Mouse (Mus musculus) WW6 (cell line): ENCODE data around the gene Chn2.

ENCODE experiments used
- DNase-seq: peaks from one replicate; pipeline ENCODE4 v3.0.0-alpha.2; 2013; ENCODE audit warnings: low read depth, low spot score

The Chn2 gene

DNA sequence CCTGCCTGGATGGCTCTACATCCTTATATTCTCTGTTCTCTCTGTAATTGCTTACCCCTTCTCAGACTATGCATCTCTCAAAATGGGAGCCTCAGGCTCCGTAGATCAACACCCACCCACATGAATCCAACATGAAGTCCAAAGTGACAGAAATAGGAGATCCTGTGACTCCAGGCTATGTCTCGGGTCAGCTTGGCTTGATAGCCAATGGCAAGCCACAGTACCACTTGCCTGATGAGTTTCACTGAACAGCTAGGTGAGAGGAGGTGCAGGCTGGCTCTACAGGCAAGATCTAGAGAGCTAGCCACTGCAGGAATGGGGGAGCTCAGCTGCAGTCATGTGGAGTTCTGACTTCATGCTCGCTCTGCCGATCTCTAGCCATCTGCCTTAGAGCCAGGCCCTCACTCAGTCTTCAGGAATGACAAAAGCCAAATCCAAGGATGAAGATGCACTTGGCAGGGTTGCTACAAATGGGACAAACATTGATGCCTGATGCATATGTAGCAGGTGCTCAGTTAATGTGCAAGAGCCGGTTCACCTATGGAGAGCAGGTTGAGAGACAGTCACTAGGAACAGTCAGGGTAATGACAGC is 158.6 kb downstream of the Chn2 start:
- no peak for DNase-seq

DNA sequence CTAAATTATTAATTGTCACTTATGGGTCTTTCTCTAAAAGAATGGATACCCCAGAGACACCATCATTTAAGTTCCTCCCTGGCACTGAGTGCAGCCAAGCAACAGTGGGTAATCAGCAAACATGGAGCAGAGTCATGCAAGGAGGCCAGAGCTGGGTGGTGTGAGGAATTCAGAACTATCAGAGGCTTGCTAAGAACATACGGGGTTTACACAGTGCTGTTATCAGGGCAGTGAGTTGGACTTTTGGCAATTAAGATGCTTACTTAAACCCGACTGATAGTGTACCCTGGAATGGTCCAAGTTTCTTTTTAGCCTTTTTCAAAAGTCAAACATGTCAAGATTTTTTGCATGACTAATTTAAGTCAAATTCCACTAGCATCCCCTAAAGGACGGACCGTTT is 160.2 kb downstream of the Chn2 start:
- DNase-seq, result no peak

DNA sequence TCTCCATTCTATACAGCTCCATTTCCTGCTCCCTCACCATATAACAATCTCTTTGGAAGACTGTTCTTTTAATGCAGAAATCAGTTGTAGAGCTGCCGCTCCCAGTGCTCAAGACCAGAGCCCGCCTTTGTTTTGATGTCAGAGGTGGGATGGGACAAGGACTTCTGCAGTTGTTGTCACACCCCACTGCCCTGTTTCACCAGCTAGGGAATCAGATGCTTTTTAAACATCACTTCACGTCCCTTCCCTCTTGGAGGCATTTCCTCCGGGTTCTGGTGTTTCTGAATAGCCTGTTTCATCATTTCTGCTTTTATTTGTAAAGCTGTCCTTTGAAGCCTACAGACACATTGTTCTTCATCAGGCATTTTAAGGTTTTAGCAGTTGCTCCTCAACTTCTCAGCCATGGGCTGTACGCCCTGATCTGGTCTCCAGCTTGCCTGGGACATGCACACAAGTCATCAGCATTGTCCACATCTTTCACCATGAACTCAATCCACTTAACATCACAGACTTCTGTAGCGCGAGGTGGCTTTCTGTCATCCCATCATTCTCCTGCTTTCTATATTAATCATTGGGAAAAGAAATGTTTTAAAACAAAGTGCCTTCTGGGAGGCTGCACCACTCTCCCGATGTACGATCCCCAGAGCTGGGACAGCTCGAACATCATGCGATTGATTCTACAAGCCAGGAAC is 160.8 kb downstream of the Chn2 start:
- DNase-seq, result no peak

DNA sequence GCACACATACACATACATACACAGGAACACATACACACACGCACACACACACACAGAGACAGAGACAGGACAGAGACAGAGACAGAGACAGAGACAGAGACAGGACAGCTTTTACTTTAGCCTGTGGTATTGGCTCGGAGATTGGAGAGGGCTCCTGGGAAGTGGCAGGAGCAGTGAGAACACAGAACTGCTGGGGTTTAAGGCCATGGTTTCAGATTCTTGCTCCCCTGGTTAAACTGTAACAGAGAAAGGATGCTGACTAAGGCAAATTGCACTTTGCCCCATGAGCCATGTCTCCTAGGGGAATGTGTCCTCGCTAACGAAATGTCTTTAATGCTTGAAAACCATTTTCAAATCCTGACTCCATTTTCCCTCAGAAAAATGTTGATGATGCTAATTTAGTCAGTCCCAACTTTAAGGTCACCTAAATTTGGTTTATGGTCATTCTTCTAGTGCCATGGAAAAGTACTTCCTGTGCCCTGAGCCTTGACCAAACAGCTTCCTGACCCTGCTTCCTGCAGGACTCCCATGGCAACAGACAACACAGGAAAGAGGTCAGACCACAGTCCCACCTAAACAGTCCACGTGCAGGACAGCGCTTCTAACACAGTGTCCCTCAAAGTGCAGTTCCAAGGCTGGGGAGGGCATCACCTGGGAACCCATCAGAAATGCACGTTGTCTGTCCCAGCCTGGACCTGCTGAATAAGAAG is 163.1 kb downstream of the Chn2 start:
- DNase-seq, result no peak

DNA sequence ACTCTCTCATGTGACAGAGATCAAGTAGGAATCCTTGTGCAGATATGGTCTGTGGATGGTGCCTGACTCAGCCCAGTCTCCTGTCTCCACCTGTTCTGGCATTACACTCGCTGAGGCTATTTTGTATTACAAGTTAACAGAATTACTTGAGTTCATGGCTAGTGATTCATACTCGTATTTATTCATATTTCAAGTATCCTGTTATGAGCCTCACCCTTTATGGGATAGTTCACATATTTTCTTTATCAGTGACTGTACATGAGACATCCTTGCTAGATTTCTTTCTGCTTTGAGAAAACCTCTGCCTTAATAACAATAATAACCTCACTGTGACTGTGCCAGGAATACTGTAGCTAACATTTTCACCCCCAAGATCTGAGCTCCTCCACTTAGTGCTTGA is 164.0 kb downstream of the Chn2 start:
- no peak for DNase-seq

DNA sequence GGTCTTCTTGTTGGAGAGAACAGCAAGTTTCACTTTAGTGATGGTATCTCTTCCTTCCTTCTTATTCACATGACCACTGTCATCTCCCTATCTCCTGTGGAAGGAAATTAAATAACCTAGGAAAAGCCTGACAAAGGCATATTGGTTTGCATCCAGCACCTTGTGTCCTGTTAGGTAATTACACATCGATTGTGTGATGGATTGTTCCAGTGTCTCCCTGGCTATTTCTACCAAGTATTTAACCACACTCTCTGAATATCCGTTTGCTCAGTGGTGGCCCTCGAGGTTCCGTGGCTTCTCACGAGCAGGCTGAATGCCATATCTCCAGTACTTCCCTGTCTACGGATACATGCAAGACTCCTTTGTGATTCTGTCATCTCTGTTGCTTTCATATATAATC is 164.6 kb downstream of the Chn2 start:
- no peak for DNase-seq

DNA sequence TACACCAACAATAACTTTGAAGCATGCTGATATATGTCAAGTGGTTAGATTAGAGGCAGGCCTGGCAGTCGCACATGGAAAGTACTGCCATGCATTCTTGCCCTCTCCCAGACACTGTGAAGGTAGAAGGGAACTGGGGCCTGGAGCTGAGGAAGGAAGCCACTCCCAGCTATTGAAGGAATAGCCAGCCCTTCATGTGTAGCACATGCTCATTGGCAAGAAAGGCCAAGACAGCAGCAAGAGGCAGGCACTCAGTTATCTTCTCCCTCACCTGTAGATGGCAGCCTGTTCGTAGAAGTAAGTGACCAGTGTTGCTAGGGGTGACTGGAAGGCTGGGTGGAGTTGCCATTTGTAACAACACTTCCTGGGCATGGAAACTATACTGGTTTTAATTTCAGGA is 165.6 kb downstream of the Chn2 start:
- peak; percentile 28 for DNase-seq

DNA sequence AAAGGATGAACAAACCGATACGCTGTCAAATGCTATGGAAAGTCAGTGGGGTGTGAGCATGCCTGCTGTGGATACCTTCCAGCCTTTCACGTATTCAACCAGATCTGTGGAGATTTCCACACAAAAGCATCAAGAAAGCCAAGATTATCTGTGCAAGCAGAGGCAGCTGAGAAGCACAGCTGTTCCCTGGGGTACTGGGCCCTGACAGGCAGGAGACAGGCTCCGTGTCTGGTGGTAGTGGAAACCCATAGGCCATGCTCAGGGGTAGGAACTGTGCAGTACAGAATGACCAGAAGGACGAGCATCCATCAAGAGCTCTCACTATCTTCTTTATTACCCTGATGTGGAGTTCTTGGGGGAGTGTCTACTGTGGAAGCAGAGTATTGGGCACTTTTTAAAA is 166.1 kb downstream of the Chn2 start:
- no peak for DNase-seq

DNA sequence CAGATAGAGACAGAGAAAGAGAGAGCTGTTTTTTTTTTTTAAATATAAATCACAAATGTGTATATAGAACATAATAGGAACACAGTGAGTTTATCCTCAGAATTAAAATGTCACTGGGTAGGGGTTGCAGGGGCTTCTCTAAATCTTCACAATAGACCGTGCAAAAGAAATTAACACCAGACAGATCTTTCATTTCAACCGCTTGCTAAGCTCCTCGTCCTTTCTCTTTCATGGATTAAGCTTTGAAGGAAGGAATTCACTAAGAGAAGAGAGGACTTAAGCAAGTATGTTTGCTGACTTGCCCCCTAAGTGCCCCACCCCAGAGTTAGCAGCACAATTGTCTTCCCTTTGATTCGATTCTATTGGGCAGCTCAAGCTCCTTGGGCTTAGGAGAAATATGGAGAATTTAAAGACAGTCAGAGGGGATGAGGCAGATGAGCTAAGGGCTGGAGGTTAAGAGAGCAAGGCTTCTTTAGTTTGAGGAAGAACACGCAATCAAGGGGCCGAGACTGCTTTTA is 166.9 kb downstream of the Chn2 start:
- DNase-seq, result no peak

DNA sequence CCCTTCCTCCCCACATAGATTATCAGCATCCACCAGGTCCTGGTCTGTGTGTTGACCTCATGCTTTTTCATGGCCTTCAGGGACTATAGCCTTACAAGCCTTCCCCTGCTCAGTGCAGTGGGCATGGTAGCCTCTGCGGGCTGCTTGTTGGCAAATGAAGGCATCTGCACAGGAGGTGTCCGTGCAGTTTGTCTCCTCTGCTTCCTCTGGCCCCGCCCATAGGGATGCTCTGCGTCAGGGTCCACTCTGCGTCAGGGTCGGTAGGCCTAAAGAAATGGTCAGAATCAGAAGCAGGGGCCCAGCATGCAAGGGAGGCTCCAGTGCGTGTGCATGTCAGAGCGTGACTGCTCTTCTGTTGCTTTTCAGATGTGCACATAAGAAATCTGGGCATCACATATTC is 169.4 kb downstream of the Chn2 start:
- DNase-seq, result no peak

DNA sequence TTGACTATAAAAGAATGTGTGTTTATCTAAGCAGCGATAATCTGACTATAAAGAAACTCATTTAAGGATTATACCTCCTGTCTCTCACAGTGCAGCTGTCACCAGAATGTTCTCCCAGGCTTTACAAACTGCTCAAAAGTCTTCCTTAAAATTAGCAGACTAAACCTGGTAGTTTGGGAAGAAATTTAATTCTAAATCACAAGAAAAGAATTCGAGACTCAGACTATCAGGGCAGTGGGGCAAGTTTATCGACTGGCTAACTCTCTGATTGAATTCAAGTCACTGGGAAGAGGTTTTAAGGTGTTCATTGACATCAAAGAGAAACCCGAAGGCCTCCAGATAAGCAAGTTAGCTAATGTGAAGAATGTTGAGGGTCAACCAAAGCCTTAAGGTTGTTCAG is 171.6 kb downstream of the Chn2 start:
- DNase-seq, result no peak

DNA sequence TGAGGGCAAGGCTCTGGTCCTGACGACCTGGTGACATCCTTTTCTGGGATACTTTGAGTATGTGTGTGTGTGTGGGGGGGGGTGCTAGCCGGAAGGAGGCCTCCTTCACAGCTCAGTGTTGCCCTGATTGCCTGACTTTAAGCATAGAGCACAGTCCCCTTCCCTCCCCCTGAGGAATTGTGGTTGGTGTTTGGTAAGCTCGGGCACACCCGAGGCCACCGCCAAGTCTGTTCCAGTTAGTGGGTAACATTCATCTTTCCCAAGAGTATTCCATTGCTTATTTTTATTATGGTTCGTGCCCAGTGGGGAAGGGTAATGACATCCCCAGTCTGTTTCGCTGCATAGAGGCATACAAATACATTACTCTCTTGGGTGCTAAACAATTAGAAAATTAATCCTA is 172.6 kb downstream of the Chn2 start:
- no peak for DNase-seq

DNA sequence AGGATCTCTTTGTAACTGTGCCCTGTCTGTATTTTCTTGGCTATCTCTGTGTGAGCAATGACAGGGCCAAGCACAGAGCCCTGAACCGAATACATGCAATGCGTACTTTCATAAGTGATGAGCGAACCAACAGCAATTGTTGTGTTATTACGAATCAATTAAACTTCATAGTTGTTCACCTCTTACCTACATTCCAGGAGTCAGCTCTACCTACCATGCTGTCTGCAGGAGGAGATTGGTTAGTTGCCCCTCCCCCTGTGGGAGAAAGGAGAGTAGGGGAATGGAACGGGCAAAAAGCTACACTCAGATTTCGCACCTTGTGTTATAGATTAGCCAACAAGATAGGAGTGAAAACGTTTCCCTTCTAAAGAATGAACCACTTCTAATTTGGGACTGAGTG is 174.4 kb downstream of the Chn2 start:
- no peak for DNase-seq

DNA sequence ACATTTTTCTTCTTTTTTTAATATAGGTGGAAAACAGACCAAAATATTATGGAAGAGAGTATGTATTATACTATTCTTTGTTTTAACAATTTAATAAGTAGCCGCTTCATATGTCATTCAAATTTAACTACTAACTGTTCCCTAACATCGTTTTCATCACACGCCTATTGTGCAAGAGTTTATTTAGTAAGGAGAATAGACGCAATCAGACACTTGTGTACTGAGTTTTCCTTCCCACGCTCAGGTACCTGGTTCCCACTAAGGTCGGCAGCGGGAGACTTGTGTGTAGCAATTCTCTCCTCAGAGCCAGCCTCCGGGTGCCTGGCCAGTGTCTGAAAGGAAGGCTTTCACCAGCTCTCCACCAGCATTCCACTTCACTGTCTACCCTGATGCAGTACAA is 176.3 kb downstream of the Chn2 start:
- no peak for DNase-seq

DNA sequence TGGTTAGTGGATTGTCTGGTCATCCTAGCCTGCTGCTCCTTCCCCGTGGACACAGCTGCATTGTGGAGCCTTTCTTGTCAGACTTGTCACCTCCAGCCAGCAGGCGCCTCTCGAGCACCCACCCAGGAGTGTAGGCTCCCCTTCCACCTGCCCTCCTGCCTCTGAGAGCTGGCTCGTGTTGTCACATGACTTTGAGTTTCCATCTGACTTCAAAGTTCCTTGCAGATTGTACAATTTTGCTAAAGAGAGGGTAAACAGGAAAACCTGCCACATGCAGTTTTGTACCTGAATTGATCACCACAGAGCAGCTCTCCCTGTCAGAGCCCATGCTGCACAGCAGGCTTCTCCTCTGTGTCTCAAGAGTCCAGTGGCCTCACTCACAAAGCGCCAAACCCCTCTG is 177.2 kb downstream of the Chn2 start:
- no peak for DNase-seq

DNA sequence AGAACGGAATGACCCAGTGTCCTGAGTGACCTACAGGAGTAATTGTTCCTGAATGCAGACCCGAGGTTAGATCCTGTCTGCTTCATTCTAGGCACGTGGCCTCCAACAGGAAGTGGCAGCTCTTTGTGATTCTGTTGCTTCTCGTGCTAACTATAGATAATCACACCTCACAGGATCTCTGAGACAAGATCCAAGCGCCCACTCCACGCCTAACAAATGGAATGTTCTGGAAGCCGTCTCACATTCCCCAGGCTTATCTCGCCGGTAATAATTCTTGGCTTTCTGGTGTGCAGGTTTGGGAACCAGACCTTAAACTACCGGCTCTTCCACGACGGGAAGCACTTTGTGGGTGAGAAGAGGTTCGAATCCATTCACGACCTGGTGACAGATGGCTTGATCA is 180.8 kb downstream of the Chn2 start:
- no peak for DNase-seq

DNA sequence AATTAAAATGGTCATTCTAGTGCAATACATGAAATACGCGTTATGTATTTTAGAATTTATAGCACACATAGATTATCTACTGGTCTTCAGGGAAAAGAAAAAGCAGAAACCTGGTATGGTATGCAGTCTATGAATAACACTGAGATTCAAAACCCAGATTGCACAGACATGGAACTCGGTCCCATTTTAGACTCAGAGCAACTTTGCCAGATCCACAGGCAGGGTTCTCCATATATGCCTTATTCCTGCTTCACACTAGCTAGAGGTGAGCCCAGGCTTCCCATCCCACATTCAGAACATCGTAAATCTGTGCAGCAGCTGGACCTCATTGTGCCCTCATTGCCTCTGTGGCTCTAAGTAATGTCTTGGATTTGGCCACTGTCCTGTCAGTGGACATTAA is 184.2 kb downstream of the Chn2 start:
- DNase-seq, result no peak

DNA sequence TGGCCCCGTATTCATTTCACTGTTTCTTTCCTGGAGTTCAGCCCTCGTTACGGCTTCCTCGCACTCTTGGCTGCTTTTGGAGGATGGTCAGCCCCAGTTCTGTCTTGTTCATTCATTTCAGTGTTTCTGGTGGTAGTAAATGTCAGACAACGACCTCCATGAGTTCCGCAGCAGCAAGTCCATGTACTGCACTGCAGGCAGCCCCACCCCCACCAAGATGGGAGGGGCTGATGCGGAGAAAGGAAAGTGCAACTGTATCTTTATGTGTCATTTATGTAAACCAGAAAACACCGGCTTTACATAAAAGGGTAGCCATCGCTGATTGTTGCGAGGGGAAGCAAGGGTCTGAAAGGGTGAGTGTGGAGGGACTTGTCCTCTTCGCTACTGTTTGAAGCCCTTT is 185.0 kb downstream of the Chn2 start:
- DNase-seq, result no peak

DNA sequence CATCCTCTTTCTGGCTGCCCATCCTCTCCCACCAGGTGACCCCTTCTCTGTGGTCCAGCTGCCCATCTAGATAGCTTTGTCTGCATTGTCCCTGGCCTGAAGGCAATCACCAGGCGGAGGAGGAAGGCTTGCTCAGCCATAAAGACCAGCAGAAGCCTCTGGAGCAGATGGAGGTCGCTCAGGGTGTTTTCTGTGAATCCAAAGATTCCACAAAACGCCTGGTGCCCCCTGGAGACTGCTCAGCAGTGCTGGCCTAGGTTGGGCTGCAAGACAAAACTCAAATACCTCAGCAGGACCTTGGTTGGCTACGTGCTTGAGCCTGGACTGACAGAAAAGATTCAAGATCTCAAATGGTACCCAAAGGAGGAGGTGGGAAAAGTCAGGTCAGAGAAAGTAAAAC is 186.0 kb downstream of the Chn2 start:
- DNase-seq, result no peak

DNA sequence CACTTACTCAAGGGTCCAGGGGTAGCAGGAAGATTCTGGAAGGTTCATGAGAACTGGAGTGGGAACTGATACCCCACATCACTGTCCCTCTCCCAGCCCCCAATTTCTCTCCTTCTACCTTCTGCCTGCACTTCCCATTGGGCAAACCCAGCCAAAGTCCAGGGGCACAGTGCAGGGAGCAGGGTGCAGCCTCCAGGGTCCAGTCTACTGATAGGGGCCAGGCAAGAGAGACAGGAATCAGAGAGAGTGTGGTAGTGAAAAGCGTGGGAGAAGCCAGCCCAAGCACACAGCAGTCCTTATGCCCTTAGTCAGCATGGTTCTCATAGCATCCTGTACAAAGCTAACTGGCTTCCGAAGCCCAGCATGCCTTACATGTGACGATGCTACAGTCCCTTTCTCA is 187.7 kb downstream of the Chn2 start:
- no peak for DNase-seq

DNA sequence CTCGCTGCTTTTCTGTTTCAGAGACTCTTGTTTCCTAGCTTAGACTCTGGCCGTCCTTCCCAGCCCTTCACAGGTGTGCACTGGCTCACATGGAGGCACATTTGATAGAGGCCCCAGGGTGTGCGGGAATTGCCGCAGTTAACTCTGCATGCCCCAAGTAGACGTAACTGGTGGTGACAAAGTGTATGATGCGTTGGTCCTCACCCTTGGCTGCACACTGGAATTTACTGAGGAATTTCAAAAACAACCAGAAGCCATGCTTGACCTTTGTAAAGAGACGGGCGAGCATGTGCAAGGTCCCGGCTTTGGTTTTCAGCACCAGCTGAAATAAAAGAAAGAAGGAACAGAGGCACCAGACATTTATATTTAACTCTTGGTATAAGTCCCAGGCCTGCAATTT is 189.1 kb downstream of the Chn2 start:
- no peak for DNase-seq

DNA sequence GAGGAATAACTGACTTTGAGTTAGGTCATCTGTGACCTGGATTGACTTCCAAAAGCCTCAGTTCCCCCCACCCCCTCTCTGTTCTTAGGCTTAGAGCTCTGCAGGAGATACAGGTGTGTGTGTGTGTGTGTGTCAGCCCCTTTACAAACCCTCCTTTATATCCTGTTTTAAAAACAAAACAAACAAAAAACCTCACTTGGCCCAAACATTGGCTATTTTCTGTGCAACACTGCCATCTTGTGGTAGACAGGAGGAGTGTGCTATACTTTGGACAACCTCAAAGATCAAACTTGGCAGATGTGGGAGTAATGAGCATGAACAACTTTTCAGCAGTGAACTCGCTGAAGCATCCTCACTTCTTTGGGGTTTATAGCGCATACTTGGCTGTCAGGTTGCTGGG is 189.5 kb downstream of the Chn2 start:
- no peak for DNase-seq
